Mouse (Mus musculus) monocyte, adult 2 months (primary cell): ENCODE measurements at regions not wholly inside any gene's neighbourhood (a gene's known extent, or its start where the extent isn't known, plus 50 kb on each side); places are given as distances from the start of the nearest gene placed in this dataset.

ENCODE experiments used
- DNase-seq, 2 experiments: peaks; one replicate each; pipeline ENCODE4 v3.0.0; 2022; ENCODE audit warnings: low spot score in 2 of 2, low read depth in 1 of 2

DNA sequence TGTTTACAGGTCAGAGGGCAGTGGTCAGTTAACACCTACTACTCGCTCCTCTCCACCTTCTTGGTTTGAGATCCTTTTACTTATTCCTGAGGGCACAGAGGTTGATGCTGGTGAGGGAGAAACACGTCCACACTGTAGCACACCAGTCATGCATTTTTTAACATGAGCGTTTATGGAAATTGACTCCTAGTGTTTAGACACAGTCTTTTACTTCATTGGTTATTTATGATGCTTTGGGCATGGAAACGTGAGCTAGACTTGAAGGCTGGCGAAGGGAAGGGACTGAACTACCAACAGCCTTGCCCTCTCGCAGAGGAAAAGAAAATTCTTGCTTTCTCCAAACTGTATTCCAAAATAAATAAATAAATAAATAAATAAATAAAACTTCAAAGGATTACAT is 61.6 kb upstream of the Daam1 start:
- DNase-seq, result no peak

DNA sequence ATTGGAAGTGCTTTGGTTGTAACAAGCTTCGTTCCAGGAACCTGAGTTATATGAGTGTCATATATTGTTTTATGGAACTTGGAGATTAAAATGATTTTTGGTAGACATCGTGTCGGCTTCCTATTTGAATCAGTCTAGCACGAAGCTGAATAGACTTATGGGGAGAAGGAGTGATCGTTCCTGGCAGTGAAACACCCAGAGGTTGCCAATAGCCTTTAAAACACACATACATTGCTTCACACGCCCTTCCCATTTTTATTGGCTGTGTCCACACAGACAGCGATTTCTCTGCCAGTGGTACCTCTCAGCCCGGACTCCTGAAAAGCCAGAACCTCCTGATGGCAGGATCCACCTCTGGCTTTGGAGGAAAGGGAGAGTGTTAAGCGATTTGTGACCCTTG is 57.0 kb upstream of the Daam1 start:
- no peak for DNase-seq

DNA sequence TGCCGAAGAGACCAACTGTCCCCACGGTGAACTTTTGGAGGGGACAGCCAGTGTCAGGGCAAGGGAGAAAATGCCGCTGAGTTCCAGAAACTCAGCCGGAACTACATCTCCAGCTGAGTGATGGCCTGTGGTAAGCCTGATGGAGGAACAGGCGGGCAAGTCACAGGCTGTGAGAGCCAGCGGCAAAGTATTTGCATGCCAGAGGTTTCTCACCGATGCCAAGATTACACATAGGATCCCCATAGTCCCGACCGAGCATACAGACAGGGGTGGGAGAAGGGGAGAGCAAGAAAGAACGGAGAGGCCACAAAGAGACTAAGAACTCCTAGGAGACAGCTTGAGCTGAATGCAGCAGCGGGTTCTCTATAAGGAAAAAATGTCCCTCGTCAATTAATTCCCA is 55.8 kb upstream of the Daam1 start:
- DNase-seq, result no peak

DNA sequence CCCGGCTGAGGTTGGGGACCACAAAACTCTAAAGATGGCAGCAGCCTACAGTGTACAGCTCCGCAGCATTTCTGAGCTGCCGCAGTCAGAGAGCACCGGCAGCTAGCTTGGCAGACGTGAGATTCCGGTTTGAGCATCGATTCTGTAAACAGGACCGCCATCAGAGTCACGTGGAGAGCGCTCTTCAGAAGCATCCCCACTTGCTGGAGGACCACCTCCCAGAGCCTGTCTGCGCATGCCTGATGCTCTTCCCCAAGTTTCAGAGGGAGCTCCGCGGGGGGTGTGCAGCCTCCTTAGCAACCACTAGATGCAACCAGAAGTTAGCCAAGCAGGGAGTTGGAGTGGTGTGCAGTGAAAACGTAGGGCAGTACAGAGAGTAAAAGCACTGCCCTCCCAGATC is 52.7 kb upstream of the Daam1 start:
- no peak for DNase-seq

DNA sequence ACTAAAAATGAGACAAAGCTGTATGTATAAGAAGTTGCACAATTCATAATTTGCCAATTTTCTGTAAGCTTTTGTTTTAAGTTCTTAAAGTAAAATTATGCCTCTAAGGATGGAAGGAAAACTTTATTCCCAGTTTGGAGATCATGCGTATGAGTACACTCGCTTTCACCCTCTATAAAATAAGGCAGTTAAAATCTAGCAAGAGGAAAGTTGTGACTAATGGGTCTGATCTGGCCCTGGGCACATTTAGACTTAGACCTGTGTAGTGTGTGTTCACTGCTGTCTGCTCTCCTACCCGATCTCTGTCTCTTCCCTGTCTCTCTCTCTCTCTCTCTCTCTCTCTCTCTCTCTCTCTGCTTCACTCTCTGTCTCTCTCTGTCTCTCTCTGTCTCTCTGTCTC is 51.9 kb upstream of the Daam1 start:
- DNase-seq, result no peak

DNA sequence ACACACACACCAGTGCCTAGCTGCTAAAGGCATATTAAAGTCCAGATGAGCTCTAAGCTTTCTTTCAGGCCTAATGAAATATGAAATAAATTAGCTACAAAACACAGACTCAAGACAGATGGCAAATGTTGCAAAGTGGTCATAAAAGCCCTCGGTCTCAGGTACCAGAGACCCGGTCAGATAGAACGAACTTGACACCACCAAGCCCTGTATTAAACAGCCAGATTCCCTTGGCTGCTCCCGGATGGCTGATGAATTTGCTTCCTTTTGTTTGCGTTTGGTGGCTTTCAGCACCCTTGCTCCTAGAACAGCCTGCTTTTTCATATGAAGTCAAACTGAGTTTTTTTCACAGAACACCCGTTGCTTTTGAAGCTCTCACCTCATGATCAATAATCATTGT is 51.5 kb upstream of the Daam1 start:
- DNase-seq, result no peak
